Mouse (Mus musculus) neural tube, embryonic 15.5 days (tissue): ENCODE results near the gene Krtap12-1. TPM values are rescaled to one million over a fixed set of nuclear protein-coding genes. Genes with fewer than 3 reads are reported as not detected.
"Not testable (repeated sequence)": the region's sequence is repeated elsewhere in the genome, so short reads cannot be mapped to it uniquely, and the experiment has no call there.

ENCODE experiments used
- ATAC-seq: fragments of 200-750 bp; cut with Nextera tagmentation; 2 replicates; pipeline ENCODE4 v1.8.0; 2017; ENCODE audit warnings: mild to moderate bottlenecking, moderate TSS enrichment, moderate library complexity; ENCODE audit not compliant: low FRiP score
- H3K27ac ChIP-seq: fragments of 300-500 bp; sonication (generic); replicated peaks from 2 replicates; pipeline ENCODE4 v1.5.1; 2015; ENCODE audit warnings: mild to moderate bottlenecking, inconsistent platforms
- H3K27me3 ChIP-seq: fragments of 300-500 bp; sonication (generic); replicated peaks from 2 replicates; pipeline ENCODE4 v1.6.1; 2015; ENCODE audit warnings: inconsistent platforms
- H3K36me3 ChIP-seq: fragments of 300-500 bp; sonication (generic); 2 replicates; pipeline ENCODE4 v1.6.1; 2015; ENCODE audit warnings: inconsistent platforms
- H3K4me1 ChIP-seq: fragments of 300-500 bp; sonication (generic); 2 replicates; pipeline ENCODE4 v1.6.1; 2015; ENCODE audit warnings: inconsistent platforms
- H3K4me2 ChIP-seq: fragments of 300-500 bp; sonication (generic); 2 replicates; pipeline ENCODE4 v1.6.1; 2015; ENCODE audit warnings: inconsistent platforms, mild to moderate bottlenecking, moderate library complexity
- H3K4me3 ChIP-seq: fragments of 300-500 bp; sonication (generic); replicated peaks from 2 replicates; pipeline ENCODE4 v1.5.1; 2015; ENCODE audit warnings: mild to moderate bottlenecking, inconsistent platforms
- H3K9ac ChIP-seq: fragments of 300-500 bp; sonication (generic); replicated peaks from 2 replicates; pipeline ENCODE4 v1.6.1; 2015; ENCODE audit warnings: mild to moderate bottlenecking, inconsistent platforms
- H3K9me3 ChIP-seq: fragments of 300-500 bp; sonication (generic); replicated peaks from 2 replicates; pipeline ENCODE4 v1.6.1; 2016; ENCODE audit warnings: inconsistent platforms
- WGBS: fragments of 180-500 bp; shearing (Covaris S2); methylation state at CpG from one replicate; pipeline ENCODE4 v1.1.7; 2015; ENCODE audit warnings: mixed read lengths; 5-methylcytosine and 5-hydroxymethylcytosine counted together
- polyA plus RNA-seq: library from polyadenylated mRNA; unstranded; fragments of >200 nt; fragmentation: Nextera tagmentation; extraction: Ambion mirVana; gene quantifications from 2 replicates; pipeline ENCODE4 v1.2.1, GENCODE M21; 2015

Krtap12-1 gene
- polyA plus RNA-seq, 1 experiment from 2014 or later: not detected

DNA sequence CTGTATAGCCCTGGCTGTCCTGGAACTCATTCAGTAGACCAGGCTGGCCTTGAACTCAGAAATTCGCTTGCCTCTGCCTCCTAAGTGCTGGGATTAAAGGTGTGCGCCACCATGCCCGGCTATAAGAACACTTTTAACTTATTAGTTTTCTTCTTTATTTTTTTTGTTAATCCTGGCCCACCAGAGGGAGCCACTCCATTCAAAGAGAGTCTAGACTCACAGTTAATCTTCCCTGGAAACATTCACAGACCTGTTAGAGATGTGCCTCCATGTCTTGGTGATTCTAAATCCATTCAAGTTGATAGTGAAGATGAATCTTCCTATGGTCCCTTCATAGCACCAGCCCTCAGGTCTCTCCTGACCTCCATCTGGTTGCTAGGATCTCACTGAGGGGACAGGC is 10.6 kb upstream of the Krtap12-1 start:
- H3K4me2 ChIP-seq: no peak overlapping the region
- no peak overlapping the region for H3K4me3 ChIP-seq
- no peaks in the 10 kb centered on the region for H3K4me1 ChIP-seq
- no peaks in the 10 kb centered on the region for H3K36me3 ChIP-seq
- no peak overlapping the region for H3K9ac ChIP-seq
- H3K27ac ChIP-seq: no peak overlapping the region
- 86% methylated on average over 3 of the region's 3 CpGs for WGBS
- no peaks in the 10 kb centered on the region for H3K27me3 ChIP-seq
- no peaks in the 10 kb centered on the region for H3K9me3 ChIP-seq
- ATAC-seq: no peak

DNA sequence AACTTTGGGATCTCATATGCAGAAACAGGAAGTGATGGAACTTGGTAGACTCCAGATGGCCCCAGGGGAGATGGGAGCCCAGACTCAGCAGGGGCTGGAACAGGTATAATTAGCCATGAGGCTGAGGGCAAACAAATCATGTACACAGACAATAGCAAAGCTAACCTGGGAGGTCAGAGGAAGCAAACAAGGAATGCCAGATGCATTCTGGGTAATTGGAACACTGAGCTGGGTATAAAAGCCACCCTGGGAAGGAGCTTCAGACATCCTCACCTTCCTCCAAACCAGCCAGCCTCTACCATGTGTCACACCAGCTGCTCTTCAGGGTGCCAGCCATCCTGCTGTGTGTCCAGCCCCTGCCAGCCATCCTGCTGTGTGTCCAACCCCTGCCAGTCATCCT is 9.2 kb upstream of the Krtap12-1 start, which contains the start of gene Gm10024:
TSS of gene Gm10024 (plus strand) at position 301 of the 400 bp plus-strand sequence.
- not testable (repeated sequence) for ATAC-seq, H3K4me2 ChIP-seq, H3K9ac ChIP-seq, H3K4me1 ChIP-seq, H3K27ac ChIP-seq, H3K9me3 ChIP-seq, H3K27me3 ChIP-seq, H3K4me3 ChIP-seq, H3K36me3 ChIP-seq

DNA sequence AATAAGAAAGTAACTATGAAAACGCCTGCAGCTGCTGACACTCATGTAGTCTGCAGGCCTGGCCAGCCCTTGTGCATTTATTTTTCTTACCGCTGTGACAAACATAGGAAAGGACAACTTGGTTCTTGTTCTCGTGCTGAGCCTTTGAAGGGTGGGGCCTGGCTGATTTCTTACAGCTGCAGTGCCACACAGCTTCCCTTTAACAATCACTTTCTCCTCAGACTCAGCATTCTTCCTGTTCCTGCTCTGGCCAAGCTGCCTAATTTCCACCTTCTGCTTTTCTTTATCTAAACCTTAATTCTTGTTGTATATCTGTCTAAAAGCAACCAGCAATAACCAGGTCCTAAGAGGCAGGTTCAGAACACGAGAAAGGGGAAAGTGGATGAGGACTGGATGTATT is 6.7 kb upstream of the Krtap12-1 start:
- 78% methylated on average over 4 of the region's 4 CpGs for WGBS
- ATAC-seq: no peak
- H3K4me1 ChIP-seq: no peaks in the 10 kb centered on the region

DNA sequence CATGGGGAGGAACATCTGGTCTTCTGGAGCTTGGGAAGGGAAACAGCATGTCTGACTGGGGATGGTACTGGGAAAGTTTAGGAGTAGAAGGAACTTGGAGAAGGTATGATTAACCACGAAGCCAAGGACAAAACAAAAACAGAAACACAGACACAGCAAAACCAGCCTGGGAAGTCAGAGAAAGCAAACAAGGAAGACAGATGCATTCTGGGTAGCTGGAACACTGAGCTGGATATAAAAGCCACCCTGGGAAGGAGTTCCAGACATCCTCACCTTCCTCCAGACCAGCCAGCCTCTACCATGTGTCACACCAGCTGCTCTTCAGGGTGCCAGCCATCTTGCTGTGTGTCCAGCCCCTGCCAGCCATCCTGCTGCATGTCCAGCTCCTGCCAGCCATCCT is 4.9 kb upstream of the Krtap12-1 start, which contains the start of gene Gm10142:
TSS of gene Gm10142 (plus strand) at position 301 of the 400 bp plus-strand sequence.
- H3K4me2 ChIP-seq: no peak within 1 kb of the TSS
- H3K36me3 ChIP-seq: no peaks in the 10 kb centered on the region
- no peak within 1 kb of the TSS for H3K9ac ChIP-seq
- WGBS: 86% methylated on average over 1 of the region's 1 CpGs
- no peak for ATAC-seq
- no peaks in the 10 kb centered on the region for H3K27me3 ChIP-seq
- H3K4me3 ChIP-seq: no peak within 1 kb of the TSS
- no peaks in the 10 kb centered on the region for H3K9me3 ChIP-seq
- no peaks in the 10 kb centered on the region for H3K4me1 ChIP-seq
- no peak within 1 kb of the TSS for H3K27ac ChIP-seq

More for the DNA sequence above, 6.7 kb upstream of the Krtap12-1 start:
- Histone ChIP-seq H3K9me3 (no peaks in the 10 kb centered on the region), H3K4me3 (no peak overlapping the region), H3K27ac (no peak overlapping the region), H3K4me2 (no peak overlapping the region), H3K27me3 (no peaks in the 10 kb centered on the region), H3K9ac (no peak overlapping the region), H3K36me3 (no peaks in the 10 kb centered on the region)

DNA sequence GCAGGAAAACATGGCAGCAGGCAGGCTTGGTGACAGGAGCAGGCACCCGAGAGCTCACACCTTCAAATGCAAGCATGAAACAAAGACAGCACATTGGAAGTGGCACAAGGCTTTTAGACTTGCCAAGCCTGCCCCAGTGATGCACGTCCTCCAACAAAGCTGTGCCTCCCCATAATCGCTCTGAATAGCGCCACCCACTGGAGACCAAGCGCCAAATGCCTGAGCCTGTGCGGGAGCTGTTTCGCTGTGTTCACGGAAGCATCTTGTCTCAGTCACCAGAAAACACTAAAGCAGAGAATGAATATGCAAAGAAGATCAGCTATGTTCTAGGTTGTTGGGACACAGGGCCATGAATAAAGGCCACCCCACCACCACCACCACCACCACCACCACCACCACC is 4.5 kb downstream of the Krtap12-1 start:
- H3K9ac ChIP-seq: no peak overlapping the region
- no peaks in the 10 kb centered on the region for H3K27me3 ChIP-seq
- no peak overlapping the region for H3K4me3 ChIP-seq
- H3K9me3 ChIP-seq: no peaks in the 10 kb centered on the region
- no peaks in the 10 kb centered on the region for H3K36me3 ChIP-seq
- ATAC-seq: no peak
- no peaks in the 10 kb centered on the region for H3K4me1 ChIP-seq
- H3K27ac ChIP-seq: no peak overlapping the region
- 79% methylated on average over 8 of the region's 8 CpGs for WGBS
- no peak overlapping the region for H3K4me2 ChIP-seq

DNA sequence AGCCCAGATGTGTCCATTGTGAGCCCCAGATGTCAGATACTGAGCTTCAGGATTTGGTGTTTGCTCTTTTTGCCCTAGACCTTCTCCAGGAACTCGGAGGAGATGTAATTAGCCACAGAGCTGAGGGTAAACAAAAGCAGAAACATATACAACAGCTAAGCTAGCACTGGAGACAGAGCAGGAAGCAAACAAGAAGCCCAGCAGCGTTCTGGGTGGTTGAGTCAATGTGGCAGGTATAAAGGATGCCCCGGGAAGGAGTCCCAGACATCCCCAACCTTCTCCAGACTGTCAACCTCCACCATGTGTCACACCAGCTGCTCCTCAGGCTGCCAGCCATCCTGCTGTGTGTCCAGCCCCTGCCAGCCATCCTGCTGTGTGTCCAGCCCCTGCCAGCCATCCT is 5.8 kb downstream of the Krtap12-1 start, which contains the start of gene Gm10100:
TSS of gene Gm10100 (plus strand) at position 301 of the 400 bp plus-strand sequence.
- no peaks in the 10 kb centered on the region for H3K9me3 ChIP-seq
- 51% methylated on average over 3 of the region's 3 CpGs for WGBS
- no peaks in the 10 kb centered on the region for H3K4me1 ChIP-seq
- no peak within 1 kb of the TSS for H3K27ac ChIP-seq
- no peak within 1 kb of the TSS for H3K4me3 ChIP-seq
- H3K36me3 ChIP-seq: no peaks in the 10 kb centered on the region
- H3K27me3 ChIP-seq: no peaks in the 10 kb centered on the region
- no peak within 1 kb of the TSS for H3K9ac ChIP-seq
- no peak for ATAC-seq
- no peak within 1 kb of the TSS for H3K4me2 ChIP-seq

- WGBS: 73% methylated on average over 4 of the region's 4 CpGs
- ATAC-seq: no peak
- Histone ChIP-seq H3K9ac (no peak overlapping the region), H3K4me3 (no peak overlapping the region), H3K4me1 (no peaks in the 10 kb centered on the region), H3K27ac (no peak overlapping the region), H3K9me3 (no peaks in the 10 kb centered on the region), H3K36me3 (no peaks in the 10 kb centered on the region), H3K4me2 (no peak overlapping the region), H3K27me3 (no peaks in the 10 kb centered on the region)
Observed at GRCm38 (mm10) chr10:77728280-77728679, 7.9 kb downstream of the Krtap12-1 start.

DNA sequence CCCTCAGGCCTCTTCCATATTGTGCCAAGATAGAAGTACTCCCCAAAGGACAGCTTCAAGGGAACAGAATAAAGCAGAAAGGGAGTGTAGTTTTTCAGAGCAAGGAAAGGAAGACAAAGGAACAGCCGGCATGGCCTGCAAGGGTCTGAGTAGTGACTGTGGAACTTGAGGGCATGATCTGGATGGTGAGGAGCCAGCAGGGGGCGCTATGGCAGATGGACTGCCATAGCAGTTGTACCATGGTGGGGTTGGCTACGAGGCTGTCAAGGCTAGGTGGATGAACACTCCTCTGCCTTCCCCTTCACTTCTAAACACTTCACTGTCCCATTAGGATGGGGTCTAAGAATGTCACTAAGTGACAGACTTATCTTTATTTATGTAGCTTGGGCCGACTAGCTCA is 8.8 kb downstream of the Krtap12-1 start:
- H3K36me3 ChIP-seq: no peaks in the 10 kb centered on the region
- no peaks in the 10 kb centered on the region for H3K4me1 ChIP-seq
- H3K4me2 ChIP-seq: no peak overlapping the region
- ATAC-seq: no peak
- 59% methylated on average over 4 of the region's 4 CpGs for WGBS
- no peaks in the 10 kb centered on the region for H3K27me3 ChIP-seq
- no peak overlapping the region for H3K27ac ChIP-seq
- no peaks in the 10 kb centered on the region for H3K9me3 ChIP-seq
- H3K9ac ChIP-seq: no peak overlapping the region
- H3K4me3 ChIP-seq: no peak overlapping the region

DNA sequence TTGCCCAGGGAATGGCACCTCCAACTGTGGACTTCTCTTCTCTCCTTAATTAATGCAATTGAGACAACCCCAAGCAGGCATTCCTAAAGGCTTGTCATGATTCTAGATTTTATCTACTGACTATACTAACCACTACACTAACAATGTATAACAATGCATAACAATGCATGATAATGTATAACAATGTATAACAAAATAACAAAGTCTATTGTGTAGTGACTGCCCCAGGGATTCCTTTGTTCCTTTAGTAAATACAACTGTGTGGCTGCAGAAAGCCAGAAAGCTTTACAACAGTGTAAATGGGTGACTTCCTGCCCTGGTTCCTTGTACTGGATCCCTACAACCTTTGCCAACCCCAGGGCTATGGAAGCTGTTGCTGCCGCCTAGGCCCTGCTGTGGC is 15.5 kb downstream of the Krtap12-1 start:
- no peaks in the 10 kb centered on the region for H3K36me3 ChIP-seq
- no peaks in the 10 kb centered on the region for H3K27me3 ChIP-seq
- H3K9me3 ChIP-seq: no peaks in the 10 kb centered on the region
- no peak overlapping the region for H3K4me2 ChIP-seq
- ATAC-seq: no peak
- H3K9ac ChIP-seq: no peak overlapping the region
- no peak overlapping the region for H3K27ac ChIP-seq
- WGBS: 90% methylated on average over 1 of the region's 1 CpGs
- no peak overlapping the region for H3K4me3 ChIP-seq
- H3K4me1 ChIP-seq: no peaks in the 10 kb centered on the region

GRCm38 (mm10) chr10:77738929-77739328 is 18.5 kb downstream of the Krtap12-1 start:
- Histone ChIP-seq H3K27ac (no peak overlapping the region), H3K4me2 (no peak overlapping the region), H3K4me1 (no peaks in the 10 kb centered on the region), H3K36me3 (no peaks in the 10 kb centered on the region), H3K27me3 (no peaks in the 10 kb centered on the region), H3K9ac (no peak overlapping the region), H3K4me3 (no peak overlapping the region), H3K9me3 (no peaks in the 10 kb centered on the region)
- no peak for ATAC-seq
- 87% methylated on average over 4 of the region's 4 CpGs for WGBS

DNA sequence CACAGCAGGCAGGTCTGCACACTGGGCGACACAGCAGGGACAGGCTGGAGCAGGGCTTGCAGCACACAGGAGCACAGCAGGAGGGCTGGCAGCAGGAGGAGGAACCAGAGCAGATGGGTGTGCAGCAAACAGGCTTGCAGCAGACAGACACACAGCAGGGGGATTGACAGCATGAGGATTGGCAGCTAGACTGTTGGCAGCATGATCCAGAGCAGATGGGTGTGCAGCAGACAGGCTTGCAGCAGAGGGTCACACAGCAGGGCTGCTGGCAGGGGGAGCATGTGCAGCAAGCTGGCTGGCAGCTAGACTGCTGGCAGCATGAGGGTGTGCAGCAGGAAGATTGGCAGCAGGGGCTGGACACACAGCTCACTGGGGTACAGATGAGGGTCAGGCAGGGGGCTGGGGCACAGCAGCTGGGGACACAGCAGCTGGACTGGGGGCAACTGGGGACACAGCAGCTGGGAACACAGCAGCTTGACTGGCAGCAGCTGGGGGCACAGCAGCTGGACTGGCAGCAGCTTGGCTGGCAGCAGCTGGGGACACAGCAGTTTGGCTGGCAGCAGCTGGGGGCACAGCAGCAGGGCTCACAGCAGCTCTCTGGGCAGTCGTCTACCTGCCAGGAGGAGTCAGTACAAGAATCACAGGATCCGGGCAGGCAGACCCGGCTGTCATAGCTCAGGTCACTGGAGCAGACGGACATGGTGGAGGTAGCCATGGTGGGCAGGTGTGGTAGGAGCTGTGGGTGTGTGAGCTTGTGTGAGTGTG is 21.7 kb downstream of the Krtap12-1 start, which contains the start of gene Gm18596:
TSS of gene Gm18596 (minus strand) at position 715 of the 765 bp plus-strand sequence.
- not testable (repeated sequence) for H3K9me3 ChIP-seq, H3K36me3 ChIP-seq, H3K9ac ChIP-seq, H3K4me2 ChIP-seq, H3K4me1 ChIP-seq, H3K4me3 ChIP-seq, H3K27me3 ChIP-seq, ATAC-seq, H3K27ac ChIP-seq
- 59% methylated on average over 5 of the region's 5 CpGs for WGBS

GRCm38 (mm10) chr10:77750686-77751085 is 30.3 kb downstream of the Krtap12-1 start:
- H3K4me2 ChIP-seq, H3K27me3 ChIP-seq, ATAC-seq, H3K36me3 ChIP-seq, H3K9ac ChIP-seq, H3K9me3 ChIP-seq, H3K4me1 ChIP-seq, H3K27ac ChIP-seq, H3K4me3 ChIP-seq: not testable (repeated sequence)
- 82% methylated on average over 1 of the region's 1 CpGs for WGBS
